Mouse (Mus musculus) ES-E14 (cell line): ENCODE data around the gene Sbk2.

Source experiments
- CHD2 ChIP-seq: IDR thresholded peaks from 2 replicates; pipeline ENCODE4 v1.6.1; 2014; ENCODE audit warnings: mild to moderate bottlenecking, low read depth, low read length, inconsistent platforms
- MAFK ChIP-seq: IDR thresholded peaks from 2 replicates; pipeline ENCODE4 v1.6.1; 2014; ENCODE audit warnings: mild to moderate bottlenecking, low read depth, low read length, inconsistent platforms; ENCODE audit not compliant: insufficient read depth
- ZC3H11A ChIP-seq: IDR thresholded peaks from 2 replicates; pipeline ENCODE4 v1.6.1; 2012; ENCODE audit warnings: low read depth, mild to moderate bottlenecking, inconsistent platforms, low read length, borderline replicate concordance
- ZNF384 ChIP-seq: IDR thresholded peaks from 2 replicates; pipeline ENCODE4 v1.6.1; 2012; ENCODE audit warnings: low read depth, low read length, inconsistent platforms

DNA sequence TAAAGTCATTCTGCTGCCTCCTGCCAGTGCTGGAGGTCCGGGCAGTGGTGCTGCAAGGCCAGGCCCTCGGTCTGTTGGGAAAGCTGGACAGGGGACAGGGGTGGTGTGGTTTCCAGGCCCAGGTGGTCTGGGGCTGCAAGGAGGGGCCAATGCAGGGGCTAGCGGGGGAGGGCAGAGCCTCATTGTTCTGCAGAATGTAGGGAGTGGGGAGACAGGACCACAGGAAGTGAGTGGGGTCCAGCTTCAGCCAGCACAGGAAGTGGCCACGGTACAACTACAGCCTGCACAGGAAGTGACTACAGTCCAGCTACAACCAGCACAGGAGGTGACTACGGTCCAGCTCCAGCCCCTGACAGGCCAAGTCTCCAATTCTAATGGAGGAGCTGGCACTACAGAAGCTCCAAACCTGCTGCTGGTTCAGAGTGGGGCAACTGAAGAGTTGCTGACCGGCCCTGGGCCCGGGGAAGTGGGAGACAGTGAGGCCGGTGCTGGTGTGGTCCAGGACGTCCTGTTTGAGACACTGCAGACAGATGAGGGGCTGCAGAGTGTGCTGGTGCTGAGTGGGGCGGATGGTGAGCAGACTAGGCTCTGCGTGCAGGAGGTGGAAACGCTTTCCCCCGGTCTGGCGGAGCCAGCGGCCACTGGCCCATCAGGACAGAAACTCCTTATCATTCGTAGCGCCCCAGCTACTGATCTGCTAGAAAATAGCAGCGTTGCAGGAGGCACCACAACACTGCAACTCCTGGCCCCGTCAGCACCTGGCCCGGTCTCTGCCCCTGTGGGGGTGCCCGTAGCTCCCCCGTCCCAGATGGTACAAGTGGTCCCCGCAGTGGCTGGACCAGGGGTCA is 43.0 kb downstream of the Sbk2 start:
- no peak for TF ChIP-seq ZNF384
- TF ChIP-seq ZC3H11A: no peak
- TF ChIP-seq CHD2: no peak
- no peak for TF ChIP-seq MAFK
